Mouse (Mus musculus) heart, adult 11 months (tissue): ENCODE data around the gene Hapln1.

ENCODE experiments used
- DNase-seq: peaks from one replicate; pipeline ENCODE4 v3.0.0; 2022

Hapln1 gene

GRCm38 (mm10) chr13:89539205-89539886 is at the start of gene Hapln1:
Hapln1 (plus strand) TSS chr13:89539796.
- no peak for DNase-seq

- DNase-seq = no peak
These were observed 46.4 kb upstream of the Hapln1 start for GRCm38 (mm10) chr13:89493169-89493568.

GRCm38 (mm10) chr13:89493678-89494077 is 45.9 kb upstream of the Hapln1 start:
- DNase-seq = no peak

- no peak for DNase-seq
These were observed 43.0 kb upstream of the Hapln1 start for GRCm38 (mm10) chr13:89496569-89496968.

GRCm38 (mm10) chr13:89499419-89499818 is 40.2 kb upstream of the Hapln1 start:
- no peak for DNase-seq

- no peak for DNase-seq
These were observed 18.1 kb upstream of the Hapln1 start for GRCm38 (mm10) chr13:89521507-89521908.

GRCm38 (mm10) chr13:89528716-89529115 is 10.9 kb upstream of the Hapln1 start:
- no peak for DNase-seq

- DNase-seq = no peak
These were observed 9.2 kb upstream of the Hapln1 start for GRCm38 (mm10) chr13:89530386-89530785.

- DNase-seq = no peak
These were observed 280 bp downstream of the Hapln1 start for GRCm38 (mm10) chr13:89539887-89540264.

GRCm38 (mm10) chr13:89540301-89540982 is 846 bp downstream of the Hapln1 start:
- DNase-seq = no peak

- DNase-seq = no peak
These were observed 3.4 kb downstream of the Hapln1 start for GRCm38 (mm10) chr13:89543003-89543402.

GRCm38 (mm10) chr13:89548203-89548740 is 8.7 kb downstream of the Hapln1 start:
- no peak for DNase-seq

- DNase-seq = no peak
These were observed 9.9 kb downstream of the Hapln1 start for GRCm38 (mm10) chr13:89549507-89549906.

- DNase-seq = no peak
These were observed 11.9 kb downstream of the Hapln1 start for GRCm38 (mm10) chr13:89551502-89551901.

GRCm38 (mm10) chr13:89564518-89564917 is 24.9 kb downstream of the Hapln1 start:
- DNase-seq = no peak

- DNase-seq = no peak
These were observed 26.7 kb downstream of the Hapln1 start for GRCm38 (mm10) chr13:89566300-89566699.

- no peak for DNase-seq
These were observed 39.5 kb downstream of the Hapln1 start for GRCm38 (mm10) chr13:89579115-89579514.

- DNase-seq = no peak
These were observed 43.6 kb downstream of the Hapln1 start for GRCm38 (mm10) chr13:89583138-89583746.

- no peak for DNase-seq
These were observed 44.4 kb downstream of the Hapln1 start for GRCm38 (mm10) chr13:89583747-89584738.

GRCm38 (mm10) chr13:89585144-89585543 is 45.5 kb downstream of the Hapln1 start:
- DNase-seq = no peak

- no peak for DNase-seq
These were observed 55.5 kb downstream of the Hapln1 start for GRCm38 (mm10) chr13:89595105-89595504.

- DNase-seq = no peak
These were observed 57.8 kb downstream of the Hapln1 start for GRCm38 (mm10) chr13:89597354-89597753.

- DNase-seq = no peak
These were observed 60.9 kb downstream of the Hapln1 start for GRCm38 (mm10) chr13:89600466-89600865.
